Mouse (Mus musculus): ENCODE results near the gene H2-T24.
"Not testable (repeated sequence)": the region's sequence is repeated elsewhere in the genome, so short reads cannot be mapped to it uniquely, and the experiment has no call there.

Gene H2-T24

GRCm38 (mm10) chr17:36020191-36021073, at the start of gene H2-T24:
H2-T24 (minus strand) TSS chr17:36020560.
- DNase-seq (ENCODE audit: low read depth): no peak

GRCm38 (mm10) chr17:36060829-36061228, 40.5 kb upstream of the H2-T24 start:
- DNase-seq (ENCODE audit: low read depth): peak; percentile 92

GRCm38 (mm10) chr17:36058362-36058761, 38.0 kb upstream of the H2-T24 start, which contains the start of gene Gm11127:
Gm11127 (minus strand) TSS chr17:36058371.
- DNase-seq (ENCODE audit: low read depth): not testable (repeated sequence)

- not testable (repeated sequence) for DNase-seq (ENCODE audit: low read depth)
Measured at GRCm38 (mm10) chr17:36057927-36058326, 37.6 kb upstream of the H2-T24 start.

GRCm38 (mm10) chr17:36043286-36043685, 22.9 kb upstream of the H2-T24 start:
- DNase-seq (ENCODE audit: low read depth): no peak

GRCm38 (mm10) chr17:36042610-36043169, 22.3 kb upstream of the H2-T24 start, which contains the start of the genes H2-T22 and Gm6034:
H2-T22 (minus strand) TSS chr17:36042747.
Gm6034 (plus strand) TSS chr17:36042961.
- peak; percentile 81 for DNase-seq (ENCODE audit: low read depth)

DNA sequence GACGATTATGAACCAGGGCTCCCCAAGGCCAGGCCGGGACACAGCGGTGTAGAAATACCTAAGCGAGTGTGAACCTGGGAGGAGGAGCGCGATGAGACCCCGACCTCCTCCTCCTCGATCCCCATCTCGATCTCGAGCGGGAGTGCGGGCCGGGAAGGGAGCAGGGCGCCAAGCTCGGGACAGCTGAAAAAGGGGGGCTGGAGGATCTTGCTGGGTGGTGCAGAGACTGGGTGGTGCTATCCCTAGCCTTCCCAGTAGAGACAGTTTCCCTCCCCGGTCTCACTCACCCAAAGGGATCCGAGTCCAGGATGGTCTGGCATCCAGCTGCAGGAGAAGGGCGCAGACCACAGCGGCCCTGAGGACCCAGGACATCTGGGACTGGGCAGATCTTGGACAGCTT, 21.7 kb upstream of the H2-T24 start:
- not testable (repeated sequence) for DNase-seq (ENCODE audit: low read depth)

DNA sequence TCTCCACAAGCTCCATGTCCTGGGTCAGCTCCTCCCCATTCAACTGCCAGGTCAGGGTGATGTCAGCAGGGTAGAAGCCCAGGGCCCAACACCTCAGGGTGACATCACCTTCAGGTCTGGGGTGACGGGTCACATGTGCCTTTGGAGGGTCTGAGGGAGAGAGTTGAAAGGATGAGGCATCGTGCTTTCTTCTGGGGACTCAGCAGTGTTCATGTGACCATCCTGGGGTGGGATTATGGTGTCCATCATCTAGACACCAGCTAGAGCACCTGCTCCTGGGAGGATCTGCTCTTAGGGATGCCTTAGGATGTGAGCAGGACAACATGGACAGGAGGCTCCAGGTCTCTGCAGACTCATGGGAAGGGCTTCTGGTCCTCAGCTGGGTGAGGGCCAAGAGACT, 20.2 kb upstream of the H2-T24 start:
- not testable (repeated sequence) for DNase-seq (ENCODE audit: low read depth)

DNA sequence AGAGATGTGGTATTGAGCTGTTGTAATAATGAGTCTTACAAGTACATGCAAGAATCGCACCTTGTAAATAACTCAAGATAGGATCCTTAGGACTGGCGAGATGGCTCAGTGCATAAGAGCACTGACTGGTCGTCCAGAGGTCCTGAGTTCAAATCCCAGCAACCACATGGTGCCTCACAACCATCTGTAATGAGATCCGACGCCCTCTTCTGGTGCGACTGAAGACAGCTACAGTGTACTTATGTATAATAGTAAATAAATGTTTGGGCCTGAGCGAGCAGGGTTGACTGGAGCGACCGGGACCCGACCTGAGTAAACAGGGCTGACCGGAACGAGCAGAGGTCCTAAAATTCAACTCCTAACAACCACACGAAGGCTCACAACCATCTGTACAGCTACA, 15.8 kb upstream of the H2-T24 start:
- not testable (repeated sequence) for DNase-seq (ENCODE audit: low read depth)

- not testable (repeated sequence) for DNase-seq (ENCODE audit: low read depth)
Measured at GRCm38 (mm10) chr17:36035010-36035638, 14.8 kb upstream of the H2-T24 start.

GRCm38 (mm10) chr17:36034524-36034923, 14.2 kb upstream of the H2-T24 start:
- not testable (repeated sequence) for DNase-seq (ENCODE audit: low read depth)

GRCm38 (mm10) chr17:36032351-36032875, 12.1 kb upstream of the H2-T24 start, which contains the start of gene H2-T23:
H2-T23 (minus strand) TSS chr17:36032855.
- DNase-seq (ENCODE audit: low read depth): not testable (repeated sequence)

DNA sequence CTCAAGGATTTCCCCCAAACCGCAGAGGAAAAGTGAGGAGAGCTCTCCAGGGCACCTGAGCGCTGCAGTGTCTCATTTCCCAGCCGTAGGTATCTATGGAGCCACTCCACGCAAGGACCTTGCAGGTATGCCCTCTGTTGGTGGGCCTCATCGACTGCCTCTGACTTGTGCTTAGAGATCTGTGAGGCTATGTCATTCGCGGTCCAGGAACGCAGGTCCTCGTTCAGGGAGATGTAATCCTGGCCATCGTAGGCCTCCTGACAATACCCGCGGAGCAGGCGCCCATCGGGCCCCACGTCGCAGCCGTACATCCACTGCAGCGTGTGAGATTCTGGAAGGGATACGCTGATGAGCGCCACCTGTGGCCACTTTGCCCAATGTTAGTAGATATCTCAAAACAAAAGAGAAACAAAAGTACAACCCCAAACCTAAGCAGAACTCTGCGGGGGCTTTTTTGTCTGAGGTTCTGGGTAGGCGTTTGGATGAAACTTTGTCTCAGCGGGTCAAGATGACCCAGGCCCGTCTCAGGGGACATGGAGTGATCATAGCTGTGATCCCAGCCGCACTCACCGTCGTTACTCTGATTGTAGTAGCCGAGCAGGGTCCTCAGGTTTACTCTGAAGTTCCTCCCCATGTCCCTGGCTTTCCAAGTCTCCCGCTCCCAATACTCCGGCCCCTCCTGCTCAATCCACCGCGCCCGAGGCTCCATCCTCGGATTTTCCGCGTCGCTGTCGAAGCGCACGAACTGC, 11.4 kb upstream of the H2-T24 start:
- DNase-seq (ENCODE audit: low read depth): not testable (repeated sequence)

- not testable (repeated sequence) for DNase-seq (ENCODE audit: low read depth)
Measured at GRCm38 (mm10) chr17:36030703-36031582, 10.6 kb upstream of the H2-T24 start.

DNA sequence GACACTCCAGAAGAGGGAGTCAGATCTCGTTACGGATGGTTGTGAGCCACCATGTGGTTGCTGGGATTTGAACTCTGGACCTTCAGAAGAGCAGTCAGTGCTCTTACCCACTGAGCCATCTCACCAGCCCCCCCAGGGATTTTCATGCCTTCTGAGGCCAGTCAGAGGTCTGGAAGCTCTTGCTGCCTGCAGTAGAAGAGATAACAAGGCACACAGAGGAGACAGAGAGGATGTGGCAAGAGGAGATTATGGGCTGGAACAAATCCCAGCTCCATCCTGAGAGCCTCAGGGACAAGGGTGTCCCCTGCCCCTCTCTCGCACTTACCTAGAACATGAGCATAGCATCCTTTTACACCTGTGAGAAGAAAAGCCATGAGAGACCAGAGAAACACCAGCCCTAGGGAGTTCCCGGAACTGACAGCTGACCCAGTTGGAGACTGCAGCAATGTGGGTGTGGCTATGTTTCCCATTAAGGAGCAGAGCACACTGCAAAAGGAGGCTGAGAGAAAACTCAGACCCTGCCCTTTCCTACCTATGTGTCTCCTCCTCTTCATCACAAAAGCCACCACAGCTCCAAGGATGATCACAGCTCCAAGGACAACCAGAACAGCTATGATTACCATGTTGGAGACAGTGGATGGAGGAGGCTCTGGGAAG, 9.8 kb upstream of the H2-T24 start:
- not testable (repeated sequence) for DNase-seq (ENCODE audit: low read depth)

- no peak for DNase-seq (ENCODE audit: low read depth)
Measured at GRCm38 (mm10) chr17:36028879-36029619, 8.7 kb upstream of the H2-T24 start.

DNA sequence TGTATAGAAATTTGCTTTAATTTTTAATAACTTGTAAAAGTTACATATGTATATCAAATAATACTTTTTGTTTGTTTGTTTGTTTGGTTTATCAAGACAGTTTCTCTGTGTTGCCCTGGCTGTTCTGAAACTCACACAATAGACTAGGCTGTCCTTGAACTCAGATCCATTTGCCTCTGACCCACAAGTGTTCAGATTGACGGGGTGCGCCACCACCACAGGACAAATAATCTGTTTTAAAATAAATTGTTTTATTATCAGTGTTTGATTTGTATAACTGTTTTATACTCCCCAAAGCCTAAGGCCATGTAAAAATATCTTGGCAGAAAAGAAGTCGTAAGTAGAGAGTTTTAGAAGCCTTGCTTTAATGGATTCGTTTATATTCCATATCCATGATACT, 7.3 kb upstream of the H2-T24 start:
- no peak for DNase-seq (ENCODE audit: low read depth)

- no peak for DNase-seq (ENCODE audit: low read depth)
Measured at GRCm38 (mm10) chr17:36025901-36026300, 5.5 kb upstream of the H2-T24 start.

DNA sequence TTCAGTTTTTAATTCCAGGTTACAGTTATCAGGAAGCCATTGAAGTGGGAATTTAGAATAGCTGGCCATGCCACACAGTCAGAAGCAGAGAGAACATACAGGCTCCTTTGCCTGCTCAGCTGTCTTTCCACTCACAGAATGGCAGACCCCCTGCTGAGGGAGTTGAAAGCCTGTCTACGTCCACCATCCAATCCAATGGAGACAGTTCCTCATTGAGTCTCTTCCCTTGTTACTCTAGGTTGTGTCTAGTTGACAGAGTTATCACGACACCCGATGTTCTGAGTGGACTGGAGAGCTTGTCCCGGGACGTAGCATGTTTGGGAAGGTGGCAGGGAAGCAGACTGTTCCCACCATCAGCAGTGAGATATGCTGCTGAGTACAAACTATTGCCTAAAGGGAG, 4.8 kb upstream of the H2-T24 start:
- no peak for DNase-seq (ENCODE audit: low read depth)

Data from c-Kit-positive CD71-negative TER-119-negative erythroid progenitor cells, embryonic 14.5 days (primary cell).